Mouse (Mus musculus) CH12.LX (cell line): ENCODE measurements around the gene Tasp1. TPM values are rescaled to one million over a fixed set of nuclear protein-coding genes. Genes with fewer than 3 reads are reported as not detected.

Experiments used
- DNase-seq: peaks from one replicate; pipeline ENCODE4 v3.0.0-alpha.2; 2013; ENCODE audit errors: extremely low read depth
- H3K27ac ChIP-seq: 2 replicates; pipeline ENCODE4 v1.5.1; 2012; ENCODE audit warnings: low read depth, mild to moderate bottlenecking, control low read depth, moderate library complexity; ENCODE audit not compliant: insufficient read depth
- H3K27me3 ChIP-seq: replicated peaks from 2 replicates; pipeline ENCODE3; 2012; ENCODE audit warnings: inconsistent platforms
- H3K36me3 ChIP-seq, 2 experiments: replicated peaks in 1 of 2; 2 replicates each; pipeline versions ENCODE3 to v1.6.1; 2012; ENCODE audit warnings: inconsistent platforms in 1 of 2, low read length in 1 of 2, mild to moderate bottlenecking in 1 of 2, mixed read lengths in 1 of 2, moderate library complexity in 1 of 2; ENCODE audit not compliant: control insufficient read depth in 1 of 2, insufficient read depth in 1 of 2
- H3K4me1 ChIP-seq, 2 experiments: 2 replicates each; pipeline ENCODE4 v1.6.1; 2012; ENCODE audit warnings: inconsistent platforms in 1 of 2, moderate library complexity in 1 of 2; ENCODE audit not compliant: insufficient read depth in 2 of 2, control insufficient read depth in 1 of 2
- H3K4me2 ChIP-seq: 2 replicates; pipeline ENCODE4 v1.6.1; 2012; ENCODE audit warnings: low read depth, mild to moderate bottlenecking, control low read depth; ENCODE audit not compliant: poor library complexity, insufficient read depth, severe bottlenecking
- H3K4me3 ChIP-seq, 3 experiments: fragments of 150-350 bp in 1 of 3; sonication (generic) in 1 of 3; replicated peaks in 1 of 3; 2 replicates each; pipeline versions ENCODE3 to v1.5.1; 2011 to 2012; ENCODE audit warnings: low read depth in 2 of 3, low read length in 2 of 3, mild to moderate bottlenecking in 2 of 3, moderate library complexity in 2 of 3, control low read depth in 1 of 3, improper control_type of control experiment in 1 of 3, inconsistent platforms in 1 of 3, mixed read lengths in 1 of 3; ENCODE audit not compliant: poor library complexity in 1 of 3
- H3K79me2 ChIP-seq: replicated peaks from 2 replicates; pipeline ENCODE4 v1.6.1; 2012; ENCODE audit warnings: mild to moderate bottlenecking, moderate library complexity; ENCODE audit not compliant: control insufficient read depth, poor library complexity, insufficient read depth, severe bottlenecking; ENCODE audit errors: extremely low read depth
- H3K9ac ChIP-seq: 2 replicates; pipeline ENCODE4 v1.6.1; 2012; ENCODE audit warnings: low read depth, mild to moderate bottlenecking, control low read depth, moderate library complexity; ENCODE audit not compliant: insufficient read depth
- H3K9me3 ChIP-seq: replicated peaks from 2 replicates; pipeline ENCODE3; 2012; ENCODE audit warnings: low read length, inconsistent platforms, mixed read lengths
- BHLHE40 ChIP-seq: IDR thresholded peaks from 2 replicates; pipeline ENCODE4 v1.6.1; 2011; ENCODE audit warnings: mild to moderate bottlenecking, low read depth, low read length, improper control_type of control experiment
- E2F4 ChIP-seq: IDR thresholded peaks from 2 replicates; pipeline ENCODE4 v1.6.1; 2011; ENCODE audit warnings: low read depth, low read length, improper control_type of control experiment; ENCODE audit not compliant: insufficient replicate concordance
- ELF1 ChIP-seq: IDR thresholded peaks from 2 replicates; pipeline ENCODE4 v1.6.1; 2014; ENCODE audit warnings: low read depth, mild to moderate bottlenecking, inconsistent platforms, low read length, improper control_type of control experiment
- EP300 ChIP-seq: IDR thresholded peaks from 2 replicates; pipeline ENCODE4 v1.6.1; 2011; ENCODE audit warnings: low read length, improper control_type of control experiment
- GABPA ChIP-seq: IDR thresholded peaks from 2 replicates; pipeline ENCODE4 v1.6.1; 2012; ENCODE audit warnings: low read depth, low read length, improper control_type of control experiment, inconsistent platforms; ENCODE audit not compliant: insufficient replicate concordance
- HCFC1 ChIP-seq: IDR thresholded peaks from 2 replicates; pipeline ENCODE4 v1.6.1; 2012; ENCODE audit warnings: low read depth, mild to moderate bottlenecking, inconsistent platforms, low read length, improper control_type of control experiment
- IRF4 ChIP-seq: IDR thresholded peaks from 2 replicates; pipeline ENCODE4 v1.6.1; 2014; ENCODE audit warnings: low read depth, mild to moderate bottlenecking, inconsistent platforms, low read length, improper control_type of control experiment
- JUN ChIP-seq: IDR thresholded peaks from 2 replicates; pipeline ENCODE4 v1.6.1; 2011; ENCODE audit warnings: low read depth, mild to moderate bottlenecking, low read length, improper control_type of control experiment, moderate library complexity; ENCODE audit not compliant: insufficient read depth
- JUND ChIP-seq: conservative IDR thresholded peaks from 2 replicates; pipeline ENCODE4 v1.6.1; 2011; ENCODE audit warnings: low read depth, low read length, improper control_type of control experiment
- KAT2A ChIP-seq: IDR thresholded peaks from 2 replicates; pipeline ENCODE4 v1.6.1; 2012; ENCODE audit warnings: low read length, improper control_type of control experiment, inconsistent platforms; ENCODE audit not compliant: insufficient replicate concordance
- MAZ ChIP-seq: IDR thresholded peaks from 2 replicates; pipeline ENCODE4 v1.6.1; 2012; ENCODE audit warnings: low read depth, mild to moderate bottlenecking, inconsistent platforms, low read length, improper control_type of control experiment, moderate library complexity
- MEF2A ChIP-seq: IDR thresholded peaks from 2 replicates; pipeline ENCODE4 v1.6.1; 2014; ENCODE audit warnings: low read depth, mild to moderate bottlenecking, inconsistent platforms, low read length, improper control_type of control experiment, borderline replicate concordance
- MXI1 ChIP-seq: IDR thresholded peaks from 2 replicates; pipeline ENCODE4 v1.6.1; 2011; ENCODE audit warnings: mild to moderate bottlenecking, low read depth, low read length, improper control_type of control experiment
- MYC ChIP-seq: IDR thresholded peaks from 2 replicates; pipeline ENCODE4 v1.6.1; 2011; ENCODE audit warnings: low read depth, mild to moderate bottlenecking, improper control_type of control experiment, low read length
- NRF1 ChIP-seq: IDR thresholded peaks from 2 replicates; pipeline ENCODE4 v1.6.1; 2014; ENCODE audit warnings: low read depth, mild to moderate bottlenecking, inconsistent platforms, low read length, improper control_type of control experiment, moderate library complexity
- PAX5 ChIP-seq: IDR thresholded peaks from 2 replicates; pipeline ENCODE4 v1.6.1; 2012; ENCODE audit warnings: low read length, inconsistent platforms, mixed read lengths
- POLR2A ChIP-seq: IDR thresholded peaks from 2 replicates; pipeline ENCODE4 v1.6.1; 2011; ENCODE audit warnings: low read depth, mild to moderate bottlenecking, improper control_type of control experiment, low read length
- RCOR1 ChIP-seq: conservative IDR thresholded peaks from 2 replicates; pipeline ENCODE4 v1.6.1; 2012; ENCODE audit warnings: low read depth, mild to moderate bottlenecking, inconsistent platforms, low read length, improper control_type of control experiment
- SMC3 ChIP-seq: IDR thresholded peaks from 2 replicates; pipeline ENCODE4 v1.6.1; 2011; ENCODE audit warnings: low read depth, low read length, improper control_type of control experiment
- TCF12 ChIP-seq: IDR thresholded peaks from 2 replicates; pipeline ENCODE4 v1.6.1; 2014; ENCODE audit warnings: low read depth, mild to moderate bottlenecking, inconsistent platforms, low read length, improper control_type of control experiment
- UBTF ChIP-seq: IDR thresholded peaks from 2 replicates; pipeline ENCODE4 v1.6.1; 2012; ENCODE audit warnings: low read depth, mild to moderate bottlenecking, inconsistent platforms, low read length, improper control_type of control experiment, moderate library complexity
- USF1 ChIP-seq: IDR thresholded peaks from 2 replicates; pipeline ENCODE4 v1.6.1; 2014; ENCODE audit warnings: low read depth, mild to moderate bottlenecking, inconsistent platforms, low read length, improper control_type of control experiment
- USF2 ChIP-seq: conservative IDR thresholded peaks from 2 replicates; pipeline ENCODE4 v1.6.1; 2011; ENCODE audit warnings: low read depth, low read length, improper control_type of control experiment
- ZC3H11A ChIP-seq: IDR thresholded peaks from 2 replicates; pipeline ENCODE4 v1.6.1; 2012; ENCODE audit warnings: low read depth, mild to moderate bottlenecking, inconsistent platforms, low read length, improper control_type of control experiment
- ZKSCAN1 ChIP-seq: IDR thresholded peaks from 2 replicates; pipeline ENCODE4 v1.6.1; 2012; ENCODE audit warnings: low read depth, inconsistent platforms, low read length, improper control_type of control experiment, borderline replicate concordance
- ZMIZ1 ChIP-seq: IDR thresholded peaks from 2 replicates; pipeline ENCODE4 v1.6.1; 2012; ENCODE audit warnings: low read depth, mild to moderate bottlenecking, inconsistent platforms, low read length, improper control_type of control experiment
- dilution Hi-C: fragments of 300-500 bp; cut with MboI; formaldehyde crosslinking; loops from 2 replicates; pipeline ENCODE4 v1.14.3; 2020; ENCODE audit warnings: low sequenced_read_pairs; ENCODE audit not compliant: extremely low pct_unique_long_range_greater_than_20kb, extremely low pct_ligation_motif_present
- in situ Hi-C: fragments of 300-500 bp; cut with MboI; formaldehyde crosslinking; loops from 3 replicates; pipeline ENCODE4 v1.14.3; 2019; ENCODE audit warnings: low sequenced_read_pairs, low pct_ligation_motif_present, low pct_unique_long_range_greater_than_20kb, mixed read lengths
- polyA plus RNA-seq: library from polyadenylated mRNA; unstranded; fragments of >175 nt; gene quantifications from 2 replicates; pipeline ENCODE4 v1.2.1, GENCODE M21; 2012; ENCODE audit warnings: low read depth; ENCODE audit not compliant: insufficient read length
- total RNA-seq, 2 experiments: library from RNA; depleted of rRNA; stranded (reverse); fragments of 300-350 nt in 1 of 2; fragments of >200 nt in 1 of 2; gene quantifications; 2 replicates each; pipeline ENCODE4 v1.2.3; 2012 to 2014

Tasp1 gene
- total and polyA plus RNA-seq, 3 experiments = 28.8 to 64.5 (median 28.9) TPM

DNA sequence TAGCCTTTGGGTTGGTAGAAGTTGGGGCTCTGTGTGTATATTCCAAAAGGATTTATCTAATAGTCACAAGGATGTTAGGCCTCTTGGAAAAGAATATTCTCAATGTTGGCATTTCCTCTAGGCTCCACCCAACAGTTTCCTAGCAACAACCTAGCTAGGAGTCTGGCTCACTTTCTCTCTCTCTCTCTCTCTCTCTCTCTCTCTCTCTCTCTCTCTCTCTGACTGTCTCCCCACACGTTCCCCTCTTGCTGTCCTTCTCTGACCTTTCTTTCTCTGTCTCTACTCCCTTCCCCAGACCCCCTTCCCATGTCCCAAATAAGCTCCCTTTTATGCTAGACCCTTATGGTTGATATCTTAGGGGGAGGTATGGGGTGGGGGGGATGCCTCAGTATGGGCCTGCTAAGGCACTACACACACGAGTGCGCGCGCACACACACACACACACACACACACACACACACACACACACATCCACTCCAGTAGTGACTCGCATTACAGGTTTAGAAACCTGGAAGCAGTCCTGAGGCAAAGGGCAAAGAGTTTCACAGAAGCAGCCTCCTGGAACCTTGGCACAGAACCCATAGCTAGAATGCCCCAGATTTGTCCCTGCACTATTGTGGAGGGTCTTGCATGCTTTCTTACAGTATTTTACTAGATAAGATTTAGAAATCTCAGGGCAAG is 12.1 kb upstream of the Tasp1 start:
- H3K9ac ChIP-seq = no peak overlapping the region
- H3K9me3 ChIP-seq = no peaks in the 10 kb centered on the region
- no peak overlapping the region for H3K4me2 ChIP-seq
- no peaks in the 10 kb centered on the region for H3K79me2 ChIP-seq
- TF ChIP-seq JUN (no peak), EP300 (no peak), POLR2A (no peak), ELF1 (no peak), USF1 (no peak), ZC3H11A (no peak), BHLHE40 (no peak), PAX5 (no peak), MAZ (no peak), TCF12 (no peak), RCOR1 (no peak), HCFC1 (no peak), IRF4 (no peak), NRF1 (no peak), UBTF (no peak)
- H3K4me3 ChIP-seq = no peak overlapping the region
- no peak overlapping the region for H3K27ac ChIP-seq
- dilution Hi-C loops = no loop called here
- H3K36me3 ChIP-seq = no peaks in the 10 kb centered on the region
- in situ Hi-C loops = no loop called here
- peaks cover 0 to 4% of the 10 kb centered on the region in 2 experiments; a peak in 1 of 4 replicates for H3K4me1 ChIP-seq
- no peak for DNase-seq
- no peaks in the 10 kb centered on the region for H3K27me3 ChIP-seq

DNA sequence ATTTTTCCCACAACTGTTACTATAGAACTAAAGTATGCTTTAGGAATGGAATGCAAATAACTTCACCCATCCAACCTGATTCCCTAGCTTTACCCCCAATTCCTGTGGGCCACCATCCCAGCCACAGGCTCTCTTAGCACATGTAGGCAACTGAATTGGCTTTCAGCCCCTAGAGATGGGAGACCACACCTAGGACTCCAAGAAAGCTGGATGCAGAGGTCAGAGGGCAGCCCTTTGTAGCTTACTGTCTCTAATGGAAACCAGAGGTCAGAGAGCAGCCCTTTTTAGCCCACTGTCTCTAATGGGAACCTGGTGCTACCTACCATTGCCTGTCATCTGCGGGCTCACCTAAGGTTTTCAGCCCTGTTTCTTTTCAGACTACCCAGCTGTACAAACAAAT is 10.9 kb upstream of the Tasp1 start:
- H3K9ac ChIP-seq = no peak overlapping the region
- no peaks in the 10 kb centered on the region for H3K9me3 ChIP-seq
- no peaks in the 10 kb centered on the region for H3K79me2 ChIP-seq
- no peak for TF ChIP-seq MEF2A
- no peak for TF ChIP-seq USF2
- TF ChIP-seq JUND = no peak
- TF ChIP-seq BHLHE40 = no peak
- TF ChIP-seq PAX5 = no peak
- no peak for TF ChIP-seq TCF12
- no peak for TF ChIP-seq KAT2A
- no peak for TF ChIP-seq UBTF
- TF ChIP-seq HCFC1 = no peak
- TF ChIP-seq MAZ = no peak
- no peak for TF ChIP-seq MXI1
- TF ChIP-seq E2F4 = no peak
- TF ChIP-seq ZMIZ1 = no peak
- TF ChIP-seq SMC3 = no peak
- TF ChIP-seq GABPA = no peak
- no peak for TF ChIP-seq MYC
- TF ChIP-seq ZKSCAN1 = no peak
- H3K27me3 ChIP-seq = no peaks in the 10 kb centered on the region
- H3K27ac ChIP-seq = no peak overlapping the region
- H3K4me2 ChIP-seq = no peak overlapping the region
- no peak overlapping the region for H3K4me3 ChIP-seq
- peaks cover 0 to 4% of the 10 kb centered on the region in 2 experiments; a peak in 1 of 4 replicates for H3K4me1 ChIP-seq
- no peak for DNase-seq
- in situ Hi-C loops (no loop called here), dilution Hi-C loops (no loop called here)
- H3K36me3 ChIP-seq = no peaks in the 10 kb centered on the region
